ENCODE assay signal across 17 mouse cellular contexts in genomic region chr15:27805654-27806053, GRCm38 (mm10).
DNase-seq lines count a peak whose midpoint lies in the region; ATAC-seq and TF ChIP-seq lines count a peak whose summit lies in the region.
"Had no signal": no experiment of that assay in that cellular context is flagged by ENCODE, and none has a peak within 500 bp of the region (broad histone marks: within the 10 kb centered on the region; RNA-seq: fewer than 3 reads in every experiment).

No protein-coding gene starts in this region.

- H3K4me3 ChIP-seq in intestine, embryonic 14.5 days (ENCODE audit: low read depth, low read length): no peak overlapping the region
- no peak overlapping the region for H3K4me3 ChIP-seq in intestine, postnatal 0 days (ENCODE audit: low read depth, low read length)
- H3K4me3 ChIP-seq in lung, embryonic 15.5 days: no peak overlapping the region
- H3K4me3 ChIP-seq in limb, embryonic 10.5 days: no peak overlapping the region
- no peak overlapping the region for H3K4me3 ChIP-seq in stomach, embryonic 16.5 days (replicated peaks; ENCODE audit: low read length)
- H3K4me3 ChIP-seq: forebrain, embryonic 15.5 days; heart, adult 2 months; midbrain, embryonic 10.5 days had no signal

- no peaks in the 10 kb centered on the region for H3K9me3 ChIP-seq in intestine, embryonic 14.5 days (ENCODE audit: control insufficient read depth, low read length)
- H3K9me3 ChIP-seq in intestine, postnatal 0 days (ENCODE audit: control insufficient read depth): no peaks in the 10 kb centered on the region
- H3K9me3 ChIP-seq in lung, embryonic 15.5 days: no peaks in the 10 kb centered on the region
- H3K9me3 ChIP-seq in limb, embryonic 10.5 days (replicated peaks): no peaks in the 10 kb centered on the region
- no peaks in the 10 kb centered on the region for H3K9me3 ChIP-seq in stomach, embryonic 16.5 days (replicated peaks; ENCODE audit: control insufficient read depth, low read length)
- H3K9me3 ChIP-seq: forebrain, embryonic 15.5 days; midbrain, embryonic 10.5 days had no signal

- DNase-seq in intestine, embryonic 14.5 days (ENCODE audit: low spot score): no peak
- no peak for DNase-seq in lung, adult 18-20 months
- no peak for DNase-seq in limb, embryonic 10.5 days (ENCODE audit: low spot score)
- no peak for DNase-seq in cerebellum, postnatal 10 days
- no peak for DNase-seq in cerebellum, adult 8-10 months
- DNase-seq: adrenal gland, adult 8-10 months; B cell, adult 2 months; cerebellum, postnatal 14 days; heart, adult 2 months; heart, postnatal 10 days; retina, postnatal 1 day had no signal

- H3K27me3 ChIP-seq in intestine, embryonic 14.5 days (replicated peaks; ENCODE audit: control insufficient read depth, insufficient read depth, low read length): no peaks in the 10 kb centered on the region
- no peaks in the 10 kb centered on the region for H3K27me3 ChIP-seq in intestine, postnatal 0 days (replicated peaks; ENCODE audit: control insufficient read depth, insufficient read depth, low read length)
- no peaks in the 10 kb centered on the region for H3K27me3 ChIP-seq in lung, embryonic 15.5 days
- H3K27me3 ChIP-seq in limb, embryonic 10.5 days (ENCODE audit: low read depth, poor library complexity, severe bottlenecking): no peaks in the 10 kb centered on the region
- no peaks in the 10 kb centered on the region for H3K27me3 ChIP-seq in stomach, embryonic 16.5 days (ENCODE audit: control insufficient read depth, insufficient read depth, low read length)
- H3K27me3 ChIP-seq: forebrain, embryonic 15.5 days had no signal

- H3K9ac ChIP-seq in intestine, embryonic 14.5 days (ENCODE audit: low read length): no peak overlapping the region
- no peak overlapping the region for H3K9ac ChIP-seq in intestine, postnatal 0 days (ENCODE audit: low read depth, low read length)
- no peak overlapping the region for H3K9ac ChIP-seq in lung, embryonic 15.5 days
- H3K9ac ChIP-seq in stomach, embryonic 16.5 days (ENCODE audit: low read length): no peak overlapping the region
- H3K9ac ChIP-seq: forebrain, embryonic 15.5 days had no signal

- H3K36me3 ChIP-seq in intestine, embryonic 14.5 days (ENCODE audit: control insufficient read depth, insufficient read depth, low read length): peaks cover 24% of the 10 kb centered on the region
- peaks cover 24% of the 10 kb centered on the region for H3K36me3 ChIP-seq in intestine, postnatal 0 days (ENCODE audit: control insufficient read depth, insufficient read depth)
- H3K36me3 ChIP-seq in lung, embryonic 15.5 days: peaks cover 15% of the 10 kb centered on the region
- H3K36me3 ChIP-seq in limb, embryonic 10.5 days: peaks cover 58% of the 10 kb centered on the region
- H3K36me3 ChIP-seq in stomach, embryonic 16.5 days (ENCODE audit: control insufficient read depth, insufficient read depth, low read length): 0 out of 2 replicates have a peak, but pooled peaks cover 8% of the 10 kb centered on the region

- H3K4me2 ChIP-seq in intestine, embryonic 14.5 days (ENCODE audit: low read length): no peak overlapping the region
- no peak overlapping the region for H3K4me2 ChIP-seq in intestine, postnatal 0 days (replicated peaks; ENCODE audit: low read depth)
- 0 out of 2 replicates have a peak overlapping the region, but pooled peaks have one; percentile 5 for H3K4me2 ChIP-seq in lung, embryonic 15.5 days
- H3K4me2 ChIP-seq in stomach, embryonic 16.5 days (ENCODE audit: low read depth, low read length): no peak overlapping the region
- H3K4me2 ChIP-seq: forebrain, embryonic 15.5 days had no signal

- ATAC-seq in intestine, embryonic 14.5 days (replicated peaks; ENCODE audit: low FRiP score, low TSS enrichment, low read depth): no peak
- ATAC-seq in intestine, postnatal 0 days: no peak
- ATAC-seq in lung, embryonic 15.5 days (ENCODE audit: borderline replicate concordance, extremely low read depth, low FRiP score, low TSS enrichment): no peak
- ATAC-seq in stomach, embryonic 16.5 days (ENCODE audit: insufficient read depth, low FRiP score): no peak
- ATAC-seq: forebrain, embryonic 15.5 days; inflammation-experienced regulatory T-cells, adult 6 months had no signal

- TF ChIP-seq CTCF in intestine, postnatal 0 days (IDR thresholded peaks at IDR 0.05; ENCODE audit: low read depth): no peak

- peaks cover 70% of the 10 kb centered on the region for H3K4me1 ChIP-seq in intestine, embryonic 14.5 days (replicated peaks; ENCODE audit: control insufficient read depth, insufficient read depth, low read length)
- H3K4me1 ChIP-seq in intestine, postnatal 0 days (replicated peaks; ENCODE audit: control insufficient read depth, insufficient read depth, low read length): no peaks in the 10 kb centered on the region
- H3K4me1 ChIP-seq in lung, embryonic 15.5 days: peaks cover 78% of the 10 kb centered on the region
- H3K4me1 ChIP-seq in limb, embryonic 10.5 days: peaks cover 88% of the 10 kb centered on the region
- H3K4me1 ChIP-seq in stomach, embryonic 16.5 days (ENCODE audit: control insufficient read depth, insufficient read depth, low read length): peaks cover 61% of the 10 kb centered on the region

- H3K27ac ChIP-seq in intestine, embryonic 14.5 days (ENCODE audit: low read depth): peak overlapping the region; percentile 52
- no peak overlapping the region for H3K27ac ChIP-seq in intestine, postnatal 0 days (ENCODE audit: low read depth, low read length)
- peak overlapping the region; percentile 72 for H3K27ac ChIP-seq in lung, embryonic 15.5 days
- H3K27ac ChIP-seq in limb, embryonic 10.5 days: peak overlapping the region; percentile 77
- H3K27ac ChIP-seq in stomach, embryonic 16.5 days (ENCODE audit: low read length): peak overlapping the region; percentile 61; the same call in 1 of the 2 replicates
- H3K27ac ChIP-seq: forebrain, embryonic 15.5 days; heart, adult 2 months had no signal

- WGBS in intestine, embryonic 14.5 days: 76% methylated on average over 16 of the region's 16 CpGs
- WGBS in intestine, postnatal 0 days: 90% methylated on average over 16 of the region's 16 CpGs
- 72% methylated on average over 16 of the region's 16 CpGs for WGBS in lung, embryonic 15.5 days
- 65% methylated on average over 16 of the region's 16 CpGs for WGBS in limb, embryonic 10.5 days
- WGBS in stomach, embryonic 16.5 days: 84% methylated on average over 16 of the region's 16 CpGs
